Mouse (Mus musculus) embryonic fibroblast, embryonic 13.5 days (primary cell): ENCODE results near the gene Mid1.

Experiments
- CTCF ChIP-seq: IDR thresholded peaks from 2 replicates; pipeline ENCODE4 v1.5.1; 2011; ENCODE audit warnings: mild to moderate bottlenecking, control low read depth, low read length, moderate library complexity, borderline replicate concordance; ENCODE audit not compliant: insufficient read depth
- POLR2A ChIP-seq: IDR thresholded peaks from 2 replicates; pipeline ENCODE4 v1.6.1; 2011; ENCODE audit warnings: low read depth, mild to moderate bottlenecking, control low read depth, low read length, moderate library complexity

GRCm38 (mm10) chrX:169909898-169910297 is 224.9 kb downstream of the Mid1 start:
- TF ChIP-seq CTCF (no peak), POLR2A (no peak)
